Mouse (Mus musculus) MEL (cell line): ENCODE data around the gene Cacna2d4.

Source experiments
- EP300 ChIP-seq, 2 experiments: IDR thresholded peaks; 2 replicates each; pipeline ENCODE4 v1.6.1; 2011; ENCODE audit warnings: improper control_type of control experiment in 2 of 2, low read length in 2 of 2, low read depth in 1 of 2, mild to moderate bottlenecking in 1 of 2
- GATA1 ChIP-seq: IDR thresholded peaks from 2 replicates; pipeline ENCODE4 v1.6.1; 2011; ENCODE audit warnings: low read depth, low read length, improper control_type of control experiment
- KAT2A ChIP-seq: conservative IDR thresholded peaks from 2 replicates; pipeline ENCODE4 v1.6.1; 2012; ENCODE audit warnings: low read depth, low read length, improper control_type of control experiment, inconsistent platforms
- USF1 ChIP-seq: IDR thresholded peaks from 2 replicates; pipeline ENCODE4 v1.6.1; 2014; ENCODE audit warnings: low read depth, mild to moderate bottlenecking, inconsistent platforms, low read length, improper control_type of control experiment, moderate library complexity

- no peak for TF ChIP-seq EP300 (IDR thresholded peaks at IDR 0.05; ENCODE audit: low read depth in 1 of 2, low read length in 2 of 2)
- TF ChIP-seq USF1 = no peak
- TF ChIP-seq KAT2A = no peak
- no peak for TF ChIP-seq GATA1
These were observed 127.3 kb downstream of the Cacna2d4 start for GRCm38 (mm10) chr6:119363593-119363992.
